Mouse (Mus musculus): ENCODE data around the gene Sipa1l3.

Gene Sipa1l3

GRCm38 (mm10) chr7:29328984-29329383, 189.5 kb downstream of the Sipa1l3 start:
- no peak for DNase-seq

- DNase-seq: no peak
Observed at GRCm38 (mm10) chr7:29327087-29327486, 191.4 kb downstream of the Sipa1l3 start.

GRCm38 (mm10) chr7:29319337-29320307, 198.8 kb downstream of the Sipa1l3 start:
- DNase-seq: no peak

- peak; percentile 42 to 69 for DNase-seq
Observed at GRCm38 (mm10) chr7:29318115-29318911, 200.1 kb downstream of the Sipa1l3 start.

- peak; percentile 51 to 79 for DNase-seq
Observed at GRCm38 (mm10) chr7:29317558-29317957, 200.9 kb downstream of the Sipa1l3 start.

GRCm38 (mm10) chr7:29316976-29317375, 201.5 kb downstream of the Sipa1l3 start:
- peak; percentile 60 to 81 for DNase-seq

- no peak for DNase-seq
Observed at GRCm38 (mm10) chr7:29316137-29316734, 202.2 kb downstream of the Sipa1l3 start.

GRCm38 (mm10) chr7:29314844-29315628, 203.4 kb downstream of the Sipa1l3 start:
- DNase-seq: no peak

- no peak for DNase-seq
Observed at GRCm38 (mm10) chr7:29313572-29314261, 204.7 kb downstream of the Sipa1l3 start.

- no peak for DNase-seq
Observed at GRCm38 (mm10) chr7:29313051-29313450, 205.4 kb downstream of the Sipa1l3 start.

- no peak for DNase-seq
Observed at GRCm38 (mm10) chr7:29309749-29310148, 208.7 kb downstream of the Sipa1l3 start.

- no peak for DNase-seq
Observed at GRCm38 (mm10) chr7:29309221-29309721, 209.2 kb downstream of the Sipa1l3 start.

GRCm38 (mm10) chr7:29307350-29308104, 210.9 kb downstream of the Sipa1l3 start:
- DNase-seq: peak; percentile 92 to 93

- no peak for DNase-seq
Observed at GRCm38 (mm10) chr7:29306619-29307018, 211.8 kb downstream of the Sipa1l3 start.

GRCm38 (mm10) chr7:29306108-29306507, 212.3 kb downstream of the Sipa1l3 start:
- DNase-seq: no peak

- no peak for DNase-seq
Observed at GRCm38 (mm10) chr7:29305263-29305988, 213.0 kb downstream of the Sipa1l3 start.

GRCm38 (mm10) chr7:29304463-29305262, 213.8 kb downstream of the Sipa1l3 start:
- DNase-seq: no peak

- DNase-seq: peak; percentile 87 to 93
Observed at GRCm38 (mm10) chr7:29303738-29304462, 214.5 kb downstream of the Sipa1l3 start, which contains the start of gene Dpf1. Gene Dpf1, plus strand, starts transcription at chr7:29303951.
